Mouse (Mus musculus) liver, embryonic 14.5 days (tissue): ENCODE measurements around the gene Esrra. TPM values are rescaled to one million over a fixed set of nuclear protein-coding genes. Genes with fewer than 3 reads are reported as not detected.

Experiments
- ATAC-seq: fragments of 200-750 bp; cut with Nextera tagmentation; 2 replicates; pipeline ENCODE4 v1.8.0; 2017; ENCODE audit warnings: moderate number of reproducible peaks, mild to moderate bottlenecking, moderate library complexity; ENCODE audit not compliant: insufficient read depth
- DNase-seq, 3 experiments: peaks; one replicate each; pipeline ENCODE4 v3.0.0-alpha.2; 2012 to 2013; ENCODE audit warnings: low read depth in 3 of 3, low spot score in 3 of 3
- H3K27ac ChIP-seq: fragments of 300-500 bp; sonication (generic); 2 replicates; pipeline ENCODE4 v1.5.1; 2014; ENCODE audit warnings: moderate library complexity, mild to moderate bottlenecking, control low read depth, inconsistent platforms
- H3K27me3 ChIP-seq: fragments of 300-500 bp; sonication (generic); 2 replicates; pipeline ENCODE4 v1.6.1; 2014; ENCODE audit warnings: mild to moderate bottlenecking, low read length, moderate library complexity; ENCODE audit not compliant: control insufficient read depth, insufficient read depth
- H3K36me3 ChIP-seq: fragments of 300-500 bp; sonication (generic); replicated peaks from 2 replicates; pipeline ENCODE4 v1.6.1; 2014; ENCODE audit warnings: low read depth; ENCODE audit not compliant: control insufficient read depth, insufficient read depth
- H3K4me1 ChIP-seq, 2 experiments: fragments of 200-500 bp in 1 of 2; fragments of 300-500 bp in 1 of 2; sonication (generic) in 1 of 2; replicated peaks; 2 replicates each; pipeline ENCODE4 v1.6.1; 2012 to 2014; ENCODE audit warnings: antibody characterized with exemption in 1 of 2, inconsistent platforms in 1 of 2, low read length in 1 of 2; ENCODE audit not compliant: control insufficient read depth in 2 of 2, insufficient read depth in 2 of 2
- H3K4me2 ChIP-seq: fragments of 300-500 bp; sonication (generic); 2 replicates; pipeline ENCODE4 v1.6.1; 2014; ENCODE audit warnings: low read depth, mild to moderate bottlenecking, control low read depth, moderate library complexity
- H3K4me3 ChIP-seq, 2 experiments: fragments of 200-500 bp in 1 of 2; fragments of 300-500 bp in 1 of 2; sonication (generic) in 1 of 2; 2 replicates each; pipeline ENCODE4 v1.5.1; 2012 to 2014; ENCODE audit warnings: low read depth in 2 of 2, low read length in 2 of 2, mild to moderate bottlenecking in 2 of 2, control low read depth in 1 of 2, inconsistent platforms in 1 of 2, moderate library complexity in 1 of 2; ENCODE audit not compliant: insufficient read depth in 1 of 2
- H3K9ac ChIP-seq: fragments of 300-500 bp; sonication (generic); replicated peaks from 2 replicates; pipeline ENCODE4 v1.6.1; 2014; ENCODE audit warnings: mild to moderate bottlenecking, control low read depth, moderate library complexity
- H3K9me3 ChIP-seq: fragments of 300-500 bp; sonication (generic); 2 replicates; pipeline ENCODE4 v1.6.1; 2016; ENCODE audit warnings: low read length, mixed read lengths; ENCODE audit not compliant: control insufficient read depth
- CTCF ChIP-seq: IDR thresholded peaks from 2 replicates; pipeline ENCODE4 v1.5.1; 2016; ENCODE audit warnings: antibody characterized with exemption, low read depth, control low read depth
- EP300 ChIP-seq: IDR thresholded peaks from 2 replicates; pipeline ENCODE4 v1.6.1; 2016; ENCODE audit warnings: antibody characterized with exemption, low read depth
- WGBS: fragments of 180-500 bp; shearing (Covaris S2); extraction: QIAGEN DNeasy Blood & Tissue Kit; methylation state at CpG from one replicate; pipeline ENCODE4 v1.1.7; 2014; ENCODE audit not compliant: insufficient replicate concordance; 5-methylcytosine and 5-hydroxymethylcytosine counted together
- polyA plus RNA-seq, 2 experiments: library from polyadenylated mRNA; depleted of rRNA in 1 of 2; stranded (reverse) in 1 of 2; unstranded in 1 of 2; fragments of >200 nt; fragmentation: Nextera tagmentation in 1 of 2; extraction: Ambion mirVana in 1 of 2; gene quantifications; 2 replicates each; pipeline versions ENCODE4 v1.2.1 to v1.2.3; 2012 to 2014

Esrra gene
- polyA plus RNA-seq (2012; rRNA removed) (6.2 and 6.6 TPM in 2 replicates), polyA plus RNA-seq (2014; fragmentation: Nextera tagmentation; extraction: Ambion mirVana) (1.6 and 2.2 TPM in 2 replicates)

DNA sequence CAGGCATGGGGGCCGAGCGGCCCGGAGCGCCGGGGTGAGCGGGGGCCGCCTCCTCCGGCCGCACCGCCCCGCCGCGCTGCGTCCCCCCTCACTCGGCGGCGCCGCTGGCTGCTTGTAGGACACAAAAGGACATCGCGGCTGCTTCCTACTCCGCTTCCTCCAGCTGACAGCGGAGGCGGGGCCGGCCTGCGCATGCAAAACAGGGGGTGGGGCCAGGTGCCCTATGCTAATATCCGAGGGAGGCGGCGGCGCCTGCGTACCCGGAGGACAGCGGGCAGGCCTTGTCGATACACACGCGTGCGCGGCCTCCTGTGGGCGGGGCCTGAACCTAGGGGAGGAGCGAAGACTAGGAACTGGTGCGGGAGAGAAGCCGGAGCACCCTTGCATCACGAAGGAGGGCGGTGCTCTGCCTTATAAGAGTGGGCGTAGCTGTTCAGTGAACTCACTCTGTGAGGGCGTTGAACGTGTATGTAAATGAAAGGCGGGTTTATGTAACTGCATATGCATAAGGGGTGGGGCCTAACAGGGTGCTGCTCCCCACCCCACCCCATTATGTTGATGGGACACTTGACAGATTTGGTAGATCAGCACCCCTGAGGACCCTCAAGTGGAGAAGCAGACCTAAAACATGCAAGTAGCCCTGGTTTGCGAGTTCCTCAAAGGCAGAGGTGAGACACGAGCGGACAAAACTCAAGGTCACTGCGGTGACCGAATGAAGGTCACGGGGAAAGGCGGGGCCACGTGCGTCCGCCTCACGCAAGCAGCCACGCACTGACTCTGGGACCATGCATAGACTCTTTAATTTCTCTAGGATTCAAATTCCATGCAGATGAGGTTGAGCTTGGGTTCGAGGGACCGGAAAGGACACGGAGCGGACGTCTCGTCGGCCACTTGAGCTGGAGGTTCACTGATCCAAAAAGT is at the start of gene Esrra:
Esrra (minus strand) TSS at position 167 of the 921 bp plus-strand sequence.
- Histone ChIP-seq H3K4me2 (peak within 1 kb of the TSS; percentile 96), H3K27me3 (peaks cover 33% of the 10 kb centered on the region), H3K4me1 (peaks cover 7 to 13% of the 10 kb centered on the region in 2 experiments), H3K9me3 (no peaks in the 10 kb centered on the region), H3K9ac (peak within 1 kb of the TSS; percentile 82), H3K36me3 (no peaks in the 10 kb centered on the region), H3K27ac (peak within 1 kb of the TSS; percentile 41), H3K4me3 (peak within 1 kb of the TSS; percentile 67 to 82)
- ATAC-seq (peak; percentile 93), DNase-seq (peak; percentile 99 to 100 (median 99))
- no peak for TF ChIP-seq EP300
- 0 out of 2 replicates have a peak, but pooled peaks have one; percentile 12 for TF ChIP-seq CTCF
- WGBS = under 1% methylated on average over 57 of the region's 66 CpGs

DNA sequence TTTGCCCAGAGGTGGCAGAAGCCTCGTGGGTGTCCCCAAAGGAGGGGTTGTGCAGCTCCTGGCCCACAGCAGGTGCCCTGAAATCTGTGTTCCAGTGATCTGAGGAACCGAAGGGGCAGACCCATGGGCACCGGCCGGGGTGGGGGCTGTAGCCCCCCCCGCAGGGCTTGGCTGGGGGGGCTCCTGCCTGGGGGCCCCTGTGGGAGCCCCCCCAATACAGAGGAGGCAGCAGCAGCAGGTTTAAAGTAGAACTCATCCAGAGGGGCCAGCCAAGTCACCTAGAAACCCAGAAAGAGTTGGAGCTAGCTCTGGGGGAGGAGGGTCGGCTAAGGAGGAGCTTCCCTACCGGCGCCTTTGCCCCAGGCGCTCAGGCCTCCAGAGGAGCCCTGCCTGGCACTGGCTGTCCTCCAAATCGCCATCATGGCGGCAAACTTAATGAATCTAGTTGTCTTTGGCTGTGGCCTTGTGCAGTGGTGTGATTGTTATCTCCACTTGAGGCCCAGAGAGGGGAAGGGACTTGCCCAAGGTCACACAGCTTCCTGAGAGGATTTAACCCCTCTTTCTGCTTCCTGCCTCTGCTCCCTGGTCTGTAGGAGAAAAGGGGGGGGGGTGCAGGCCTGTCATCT is 49.0 kb upstream of the Esrra start:
- TF ChIP-seq EP300 = no peak
- no peak for TF ChIP-seq CTCF
- peak overlapping the region; percentile 91 for H3K4me2 ChIP-seq
- no peak overlapping the region; the same call in none of the 2 replicates for H3K9ac ChIP-seq
- 27% methylated on average over 11 of the region's 11 CpGs for WGBS
- peaks cover 24% of the 10 kb centered on the region in 2 experiments for H3K4me1 ChIP-seq
- no peaks in the 10 kb centered on the region for H3K36me3 ChIP-seq
- H3K27ac ChIP-seq = no peak overlapping the region
- DNase-seq (no peak), ATAC-seq (no peak)
- H3K27me3 ChIP-seq = peaks cover 3% of the 10 kb centered on the region; the same call in 1 of the 2 replicates
- H3K9me3 ChIP-seq = no peaks in the 10 kb centered on the region
- peak overlapping the region in 1 of 2 experiments; percentile 66; a peak in 2 of 4 replicates for H3K4me3 ChIP-seq

DNA sequence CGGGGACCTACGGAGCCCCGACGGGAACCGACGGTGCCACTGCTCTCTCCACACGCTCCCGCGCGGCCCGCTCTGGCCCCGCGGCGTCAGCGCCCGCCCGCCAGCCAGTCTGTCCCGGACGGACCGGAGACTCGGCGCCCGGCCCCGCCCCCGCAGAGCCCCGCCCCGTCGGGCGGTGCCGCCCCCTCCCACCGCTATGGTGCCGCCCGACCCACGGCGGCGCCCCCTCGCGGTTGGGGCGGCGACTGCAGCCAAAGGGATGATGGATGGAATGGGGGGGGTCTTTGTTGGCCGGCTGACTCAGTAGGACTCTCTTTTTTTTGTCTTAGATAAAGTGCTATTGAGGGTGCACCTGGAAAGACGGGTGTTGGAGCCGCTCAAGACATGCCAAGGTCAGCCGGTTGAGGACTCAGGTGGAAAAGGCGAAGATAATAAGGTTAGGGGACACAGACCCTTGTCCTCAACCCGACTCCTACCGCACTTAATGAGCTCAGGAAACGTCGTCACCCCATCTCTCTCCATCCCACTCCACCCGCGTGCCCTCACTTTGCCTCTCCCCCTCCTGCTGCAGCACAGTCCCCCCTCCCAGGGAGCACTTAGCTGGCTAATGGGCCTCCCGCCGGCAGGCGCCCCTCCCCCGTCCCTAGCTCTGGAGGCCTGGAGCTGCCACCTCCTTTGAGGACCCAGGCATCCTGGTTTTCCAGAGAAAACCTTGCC is 48.2 kb upstream of the Esrra start:
- H3K27ac ChIP-seq = no peak overlapping the region
- H3K4me3 ChIP-seq = peak overlapping the region; percentile 53 to 66
- H3K36me3 ChIP-seq = no peaks in the 10 kb centered on the region
- no peaks in the 10 kb centered on the region for H3K9me3 ChIP-seq
- WGBS = 1% methylated on average over 55 of the region's 55 CpGs
- peaks cover 3% of the 10 kb centered on the region; the same call in 1 of the 2 replicates for H3K27me3 ChIP-seq
- peak overlapping the region; percentile 64 for H3K9ac ChIP-seq
- peaks cover 24% of the 10 kb centered on the region in 2 experiments for H3K4me1 ChIP-seq
- ATAC-seq = peak; percentile 76
- peak overlapping the region; percentile 91 for H3K4me2 ChIP-seq
- no peak for DNase-seq
- TF ChIP-seq EP300 = no peak
- TF ChIP-seq CTCF = peak; percentile 79

DNA sequence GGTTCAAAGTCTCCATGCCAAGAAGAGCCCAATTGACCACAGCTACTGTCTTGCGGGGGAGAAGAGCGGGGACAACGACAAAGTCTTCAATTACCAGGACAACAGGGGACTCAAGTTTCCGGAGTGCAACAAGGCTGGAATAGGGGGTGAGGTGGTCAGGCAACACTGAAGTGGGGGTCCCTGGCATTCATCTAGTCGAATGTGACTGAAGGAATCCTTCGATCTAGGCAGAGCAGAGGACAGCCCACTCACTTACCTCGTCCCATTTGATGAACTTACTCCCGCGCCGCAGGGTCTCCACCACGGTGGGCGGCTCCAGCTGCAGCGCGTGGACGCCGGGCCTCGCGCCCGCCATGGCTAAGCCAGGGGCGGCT is 47.7 kb upstream of the Esrra start:
- no peaks in the 10 kb centered on the region for H3K36me3 ChIP-seq
- peaks cover 3% of the 10 kb centered on the region; the same call in 1 of the 2 replicates for H3K27me3 ChIP-seq
- H3K27ac ChIP-seq = no peak overlapping the region
- ATAC-seq (no peak), DNase-seq (no peak)
- H3K9ac ChIP-seq = peak overlapping the region; percentile 64
- under 1% methylated on average over 20 of the region's 20 CpGs for WGBS
- peak overlapping the region; percentile 91 for H3K4me2 ChIP-seq
- no peaks in the 10 kb centered on the region for H3K9me3 ChIP-seq
- peaks cover 24% of the 10 kb centered on the region in 2 experiments for H3K4me1 ChIP-seq
- TF ChIP-seq CTCF = no peak
- no peak for TF ChIP-seq EP300
- H3K4me3 ChIP-seq = peak overlapping the region; percentile 53 to 66
